In the genomic region with DNA sequence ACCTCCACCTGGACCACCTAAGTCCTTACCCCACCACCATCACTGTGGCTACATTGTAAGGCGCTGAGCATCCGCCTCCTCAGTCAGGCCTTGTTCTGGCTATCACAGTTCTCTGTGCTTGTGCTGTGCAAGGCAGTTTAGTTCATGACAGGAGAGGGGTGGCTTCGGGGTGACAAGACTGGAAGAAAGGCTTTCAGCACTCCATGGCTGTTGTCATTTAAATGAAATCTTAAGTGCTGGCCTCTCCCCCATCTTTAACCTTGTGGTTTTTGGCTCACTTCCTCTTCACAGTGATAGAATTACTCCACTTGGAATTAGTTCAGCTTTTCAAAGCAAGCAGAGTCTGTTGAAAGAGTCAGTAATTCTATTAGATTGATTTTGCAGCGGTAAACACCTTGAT, we compare ENCODE assay signal across 17 mouse cellular contexts. TPM values are rescaled to one million over a fixed set of nuclear protein-coding genes. Genes with fewer than 3 reads are reported as not detected.
DNase-seq lines count a peak whose midpoint lies in the region; ATAC-seq and TF ChIP-seq lines count a peak whose summit lies in the region.
"Had no signal": no experiment of that assay in that cellular context is flagged by ENCODE, and none has a peak within 500 bp of the region (broad histone marks: within the 10 kb centered on the region; RNA-seq: fewer than 3 reads in every experiment).

No protein-coding gene starts in this region.

- no peak for TF ChIP-seq RAD21 in CH12.LX (IDR thresholded peaks at IDR 0.05; ENCODE audit: low read depth, low read length)

- no peaks in the 10 kb centered on the region for H3K27me3 ChIP-seq in kidney, embryonic 16.5 days (ENCODE audit: insufficient read depth, low read length)
- H3K27me3 ChIP-seq in CH12.LX (replicated peaks) (no peaks in the 10 kb centered on the region), G1E (ENCODE audit: insufficient read depth, low read length) (no peaks in the 10 kb centered on the region)
- H3K27me3 ChIP-seq in heart, embryonic 10.5 days (ENCODE audit: insufficient read depth, poor library complexity, severe bottlenecking) = no peaks in the 10 kb centered on the region
- H3K27me3 ChIP-seq: heart, embryonic 12.5 days; limb, embryonic 12.5 days had no signal

- no peak for TF ChIP-seq POLR2A in CH12.LX (IDR thresholded peaks at IDR 0.05; ENCODE audit: low read depth, low read length)

- no peaks in the 10 kb centered on the region for H3K79me2 ChIP-seq in CH12.LX (replicated peaks; ENCODE audit: control insufficient read depth, extremely low read depth, insufficient read depth, poor library complexity, severe bottlenecking)

- H3K9me3 ChIP-seq in kidney, embryonic 16.5 days (ENCODE audit: low read length) = peaks cover 4% of the 10 kb centered on the region; the same call in 1 of the 2 replicates
- H3K9me3 ChIP-seq in CH12.LX (replicated peaks; ENCODE audit: low read length) (no peaks in the 10 kb centered on the region), G1E (replicated peaks) (no peaks in the 10 kb centered on the region)
- no peaks in the 10 kb centered on the region for H3K9me3 ChIP-seq in heart, embryonic 10.5 days
- H3K9me3 ChIP-seq: heart, embryonic 12.5 days; hindbrain, embryonic 10.5 days; limb, embryonic 12.5 days had no signal

- no peak overlapping the region for H3K9ac ChIP-seq in kidney, embryonic 16.5 days (replicated peaks; ENCODE audit: low read length)
- H3K9ac ChIP-seq in CH12.LX (ENCODE audit: insufficient read depth, low read depth) = no peak overlapping the region
- H3K9ac ChIP-seq: heart, embryonic 12.5 days; limb, embryonic 12.5 days had no signal

- TF ChIP-seq CTCF in CH12.LX (conservative IDR thresholded peaks at IDR 0.05 in 1 of 2, IDR thresholded peaks at IDR 0.05 in 1 of 2; ENCODE audit: low read depth in 2 of 2, low read length in 2 of 2) = no peak
- TF ChIP-seq CTCF in G1E (IDR thresholded peaks at IDR 0.05; ENCODE audit: low read depth, low read length) = no peak

- DNase-seq in kidney, postnatal 4 days = no peak
- DNase-seq in CH12.LX (ENCODE audit: extremely low read depth) (peak; percentile 7), G1E (ENCODE audit: low spot score) (no peak)
- peak; percentile 17 for DNase-seq in fibroblast of lung, adult 2 months (ENCODE audit: low read depth)
- DNase-seq in adrenal gland, postnatal 10 days = no peak
- no peak for DNase-seq in ovary, postnatal 10 days (ENCODE audit: low spot score)
- no peak for DNase-seq in heart, embryonic 10.5 days (ENCODE audit: low spot score)
- DNase-seq: cerebellum, postnatal 36 days; gastrocnemius, adult 2 months; kidney, adult 18-20 months; lung, adult 18-20 months; right cerebral cortex, postnatal 25 days; thymus, adult 18-20 months had no signal

- peaks cover 20% of the 10 kb centered on the region for H3K4me1 ChIP-seq in kidney, embryonic 16.5 days (ENCODE audit: insufficient read depth, low read length)
- H3K4me1 ChIP-seq in CH12.LX (ENCODE audit: control insufficient read depth in 1 of 2, insufficient read depth in 2 of 2) (peaks cover 4 to 13% of the 10 kb centered on the region in 2 experiments), G1E (ENCODE audit: insufficient read depth, low read depth, low read length) (peaks cover 9% of the 10 kb centered on the region)
- H3K4me1 ChIP-seq in heart, embryonic 10.5 days = peaks cover 9% of the 10 kb centered on the region

- no peak overlapping the region for H3K27ac ChIP-seq in kidney, embryonic 16.5 days (ENCODE audit: low read length)
- no peak overlapping the region for H3K27ac ChIP-seq in CH12.LX (ENCODE audit: insufficient read depth, low read depth)
- H3K27ac ChIP-seq in heart, embryonic 10.5 days = no peak overlapping the region
- H3K27ac ChIP-seq: gastrocnemius, adult 2 months; hindbrain, embryonic 10.5 days; limb, embryonic 12.5 days had no signal

- 67% methylated on average over 4 of the region's 4 CpGs for WGBS in kidney, embryonic 16.5 days
- WGBS in heart, embryonic 10.5 days = 81% methylated on average over 4 of the region's 4 CpGs

- ATAC-seq in kidney, embryonic 16.5 days (ENCODE audit: low FRiP score, low TSS enrichment) = 0 out of 2 replicates have a peak, but pooled peaks have one; percentile 9
- ATAC-seq in G1E (ENCODE audit: extremely low read depth, insufficient number of reproducible peaks, low FRiP score, poor library complexity, severe bottlenecking) = peak; percentile 22; the same call in 1 of the 2 replicates

- in situ Hi-C loops in CH12.LX (cut with MboI; ENCODE audit: low pct_ligation_motif_present, low pct_unique_long_range_greater_than_20kb, low sequenced_read_pairs) = no loop called here

- dilution Hi-C loops in CH12.LX (cut with MboI; ENCODE audit: extremely low pct_ligation_motif_present, extremely low pct_unique_long_range_greater_than_20kb, low sequenced_read_pairs) = no loop called here

- no peak for TF ChIP-seq EP300 in CH12.LX (IDR thresholded peaks at IDR 0.05; ENCODE audit: low read length)

- no peak overlapping the region for H3K4me3 ChIP-seq in kidney, embryonic 16.5 days (ENCODE audit: low read length)
- H3K4me3 ChIP-seq in CH12.LX (replicated peaks in 1 of 3; ENCODE audit: low read depth in 2 of 3, low read length in 2 of 3, poor library complexity in 1 of 3) (no peak overlapping the region), G1E (ENCODE audit: low read depth, low read length) (no peak overlapping the region)
- no peak overlapping the region for H3K4me3 ChIP-seq in heart, embryonic 10.5 days
- H3K4me3 ChIP-seq: gastrocnemius, adult 2 months; heart, embryonic 12.5 days; hindbrain, embryonic 10.5 days; limb, embryonic 12.5 days had no signal

- H3K36me3 ChIP-seq in kidney, embryonic 16.5 days (ENCODE audit: insufficient read depth, low read length) = peaks cover 22% of the 10 kb centered on the region
- H3K36me3 ChIP-seq in CH12.LX (replicated peaks in 1 of 2; ENCODE audit: control insufficient read depth in 1 of 2, insufficient read depth in 1 of 2, low read length in 1 of 2) (peaks cover 0 to 4% of the 10 kb centered on the region in 2 experiments), G1E (replicated peaks) (peaks cover 74% of the 10 kb centered on the region)
- H3K36me3 ChIP-seq in heart, embryonic 10.5 days = peaks cover 24% of the 10 kb centered on the region; the same call in 1 of the 2 replicates

- no peak overlapping the region for H3K4me2 ChIP-seq in kidney, embryonic 16.5 days (replicated peaks; ENCODE audit: low read depth, low read length)
- no peak overlapping the region for H3K4me2 ChIP-seq in CH12.LX (ENCODE audit: insufficient read depth, low read depth, poor library complexity, severe bottlenecking)
- H3K4me2 ChIP-seq: heart, embryonic 12.5 days; limb, embryonic 12.5 days had no signal

TF ChIP-seq in CH12.LX, 34 proteins besides CTCF, POLR2A, EP300 and RAD21:
- TF ChIP-seq MYC (IDR thresholded peaks at IDR 0.05; ENCODE audit: low read depth, low read length) (no peak), NRF1 (IDR thresholded peaks at IDR 0.05; ENCODE audit: low read depth, low read length) (no peak), ZMIZ1 (IDR thresholded peaks at IDR 0.05; ENCODE audit: low read depth, low read length) (no peak), ELF1 (IDR thresholded peaks at IDR 0.05; ENCODE audit: low read depth, low read length) (no peak), POLR2AphosphoS2 (IDR thresholded peaks at IDR 0.05; ENCODE audit: low read depth, low read length) (no peak), SIN3A (IDR thresholded peaks at IDR 0.05; ENCODE audit: low read length) (no peak), IRF4 (IDR thresholded peaks at IDR 0.05; ENCODE audit: low read depth, low read length) (no peak), CHD2 (IDR thresholded peaks at IDR 0.05; ENCODE audit: low read length) (no peak), TCF12 (IDR thresholded peaks at IDR 0.05; ENCODE audit: low read depth, low read length) (no peak), TBP (conservative IDR thresholded peaks at IDR 0.05; ENCODE audit: low read depth, low read length) (no peak), MEF2A (IDR thresholded peaks at IDR 0.05; ENCODE audit: borderline replicate concordance, low read depth, low read length) (no peak), CHD1 (IDR thresholded peaks at IDR 0.05; ENCODE audit: low read depth, low read length) (no peak), UBTF (IDR thresholded peaks at IDR 0.05; ENCODE audit: low read depth, low read length) (no peak), BHLHE40 (IDR thresholded peaks at IDR 0.05; ENCODE audit: low read depth, low read length) (no peak), MAX (IDR thresholded peaks at IDR 0.05; ENCODE audit: low read length) (no peak), ZNF384 (IDR thresholded peaks at IDR 0.05; ENCODE audit: low read depth, low read length) (no peak), MAZ (IDR thresholded peaks at IDR 0.05; ENCODE audit: low read depth, low read length) (no peak), RCOR1 (conservative IDR thresholded peaks at IDR 0.05; ENCODE audit: low read depth, low read length) (no peak), ZC3H11A (IDR thresholded peaks at IDR 0.05; ENCODE audit: low read depth, low read length) (no peak)
TF ChIP-seq in CH12.LX: peak in this region for 0.

RNA-seq across cellular contexts. Expression of a gene that starts 41.5 kb away (rescaled TPM):
- 40.5 and 54.9 TPM in 2 replicates for polyA plus RNA-seq in kidney, embryonic 16.5 days (2015; fragmentation: Nextera tagmentation; extraction: Ambion mirVana)
- total RNA-seq in CH12.LX (2012; rRNA removed) (1.7 and 2.1 TPM in 2 replicates), CH12.LX (2014; rRNA removed) (6.1 and 6.8 TPM in 2 replicates), G1E (2014; fragmentation: Nextera tagmentation) (20.4 and 20.6 TPM in 2 replicates), G1E (2017) (17.5 and 20.4 TPM in 2 replicates)
- polyA plus RNA-seq in CH12.LX (2012; ENCODE audit: insufficient read length, low read depth) (4.7 and 6.0 TPM in 2 replicates), G1E (2012) (2.3 TPM in 2 replicates)
- total RNA-seq in adrenal gland, postnatal 10 days (2021) = 10 to 100 TPM; 36.3 to 48.3 TPM
- polyA plus RNA-seq in heart, embryonic 10.5 days (2016; fragmentation: Nextera tagmentation; extraction: Ambion mirVana) = 24.7 and 35.8 TPM in 2 replicates

Comparison
In these comparisons a context has a peak if more than half of its experiments do, and no peak if none do; other contexts are left out.
1. DNase-seq: peak in CH12.LX (single experiment) and fibroblast of lung, adult 2 months (single experiment); none in kidney, postnatal 4 days (0 of 2), G1E (single experiment), adrenal gland, postnatal 10 days (single experiment), ovary, postnatal 10 days (single experiment) and heart, embryonic 10.5 days (single experiment).